Mouse (Mus musculus): ENCODE measurements at regions not wholly inside any gene's neighbourhood (a gene's known extent, or its start where the extent isn't known, plus 50 kb on each side); places are given as distances from the start of the nearest gene placed in this dataset.

DNA sequence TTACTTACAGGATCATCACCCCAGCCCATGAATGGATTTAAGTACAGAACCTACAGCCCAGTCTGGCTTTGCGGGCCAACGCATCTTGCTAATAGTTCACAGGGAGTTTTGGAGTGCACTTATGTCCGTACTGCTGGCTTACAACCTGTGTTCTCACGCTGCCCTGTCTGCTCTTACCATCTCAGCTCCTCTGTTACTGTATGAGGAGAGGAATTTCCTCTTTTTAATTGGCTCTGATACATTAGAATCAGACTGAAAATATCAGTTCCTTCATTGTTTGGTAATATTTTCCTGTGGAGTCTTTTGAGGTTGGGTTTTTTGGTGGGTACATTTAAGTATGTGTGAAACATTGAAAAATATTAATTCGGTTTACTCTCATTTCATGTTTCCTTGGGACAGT is 221.3 kb upstream of the Cxcr4 start:
- no peak for TF ChIP-seq MAX (IDR thresholded peaks at IDR 0.05; ENCODE audit: low read depth)
- no peak for TF ChIP-seq POLR2A (IDR thresholded peaks at IDR 0.05; ENCODE audit: insufficient read length, low read depth)
- no peak for TF ChIP-seq MYOG (IDR thresholded peaks at IDR 0.05; ENCODE audit: control insufficient read depth in 1 of 3, insufficient read depth in 1 of 3, insufficient read length in 2 of 3, low read depth in 2 of 3)
- no peak for TF ChIP-seq TCF12 (IDR thresholded peaks at IDR 0.05; ENCODE audit: insufficient read depth, poor library complexity, severe bottlenecking)
- TF ChIP-seq REST (IDR thresholded peaks at IDR 0.05; ENCODE audit: insufficient read depth, insufficient read length) = no peak
- TF ChIP-seq MYOD1 (IDR thresholded peaks at IDR 0.05; ENCODE audit: control insufficient read depth in 1 of 3, insufficient read length in 2 of 3, low read depth in 2 of 3) = no peak
- TF ChIP-seq USF1 (IDR thresholded peaks at IDR 0.05; ENCODE audit: low read depth) = no peak
- no peak for TF ChIP-seq TCF3 (IDR thresholded peaks at IDR 0.05; ENCODE audit: insufficient read length, low read depth)
- no peak for TF ChIP-seq E2F4 (IDR thresholded peaks at IDR 0.05; ENCODE audit: insufficient read depth)
- TF ChIP-seq CEBPB (IDR thresholded peaks at IDR 0.05; ENCODE audit: insufficient read depth, poor library complexity, severe bottlenecking) = no peak
- TF ChIP-seq POLR2AphosphoS2 (IDR thresholded peaks at IDR 0.05; ENCODE audit: insufficient read length, low read depth) = no peak
- TF ChIP-seq SRF (IDR thresholded peaks at IDR 0.05; ENCODE audit: control insufficient read depth, insufficient read length, low read depth) = no peak

All from myocyte (in vitro differentiated cells).